Mouse (Mus musculus) left cerebral cortex, adult 9 months (tissue): ENCODE data around the gene Trak1.

Experiments
- DNase-seq, 2 experiments: peaks; one replicate each; pipeline ENCODE4 v3.0.0; 2022; ENCODE audit warnings: low spot score in 2 of 2

Trak1 gene

GRCm38 (mm10) chr9:121297171-121298064 lies at the start of gene Trak1:
Gene Trak1, plus strand, starts transcription at chr9:121297502.
- no peak for DNase-seq

- peak in 1 of 2 experiments; percentile 87 for DNase-seq
Measured at GRCm38 (mm10) chr9:121247956-121248775, 49.1 kb upstream of the Trak1 start.

- peak in 1 of 2 experiments; percentile 7 for DNase-seq
Measured at GRCm38 (mm10) chr9:121249805-121250204, 47.5 kb upstream of the Trak1 start.

GRCm38 (mm10) chr9:121250854-121251253 lies 46.4 kb upstream of the Trak1 start:
- no peak for DNase-seq

GRCm38 (mm10) chr9:121253983-121254382 lies 43.3 kb upstream of the Trak1 start:
- DNase-seq, result peak in 1 of 2 experiments; percentile 7

GRCm38 (mm10) chr9:121254761-121255160 lies 42.5 kb upstream of the Trak1 start:
- no peak for DNase-seq

GRCm38 (mm10) chr9:121257106-121257505 lies 40.2 kb upstream of the Trak1 start:
- DNase-seq, result peak in 1 of 2 experiments; percentile 0

GRCm38 (mm10) chr9:121265307-121265706 lies 32.0 kb upstream of the Trak1 start:
- DNase-seq, result no peak

- no peak for DNase-seq
Measured at GRCm38 (mm10) chr9:121271149-121271548, 26.2 kb upstream of the Trak1 start.

- no peak for DNase-seq
Measured at GRCm38 (mm10) chr9:121271561-121271960, 25.7 kb upstream of the Trak1 start.

GRCm38 (mm10) chr9:121276745-121277117 lies 20.6 kb upstream of the Trak1 start:
- no peak for DNase-seq

GRCm38 (mm10) chr9:121277118-121278060 lies 19.9 kb upstream of the Trak1 start, which contains the start of gene Ulk4:
Gene Ulk4, minus strand, starts transcription at chr9:121277197.
- peak; percentile 83 to 95 for DNase-seq

- no peak for DNase-seq
Measured at GRCm38 (mm10) chr9:121279216-121279615, 18.1 kb upstream of the Trak1 start.

- no peak for DNase-seq
Measured at GRCm38 (mm10) chr9:121281891-121282290, 15.4 kb upstream of the Trak1 start.

- no peak for DNase-seq
Measured at GRCm38 (mm10) chr9:121283620-121284185, 13.6 kb upstream of the Trak1 start.

- DNase-seq, result no peak
Measured at GRCm38 (mm10) chr9:121284422-121284821, 12.9 kb upstream of the Trak1 start.

- DNase-seq, result peak in 1 of 2 experiments; percentile 60
Measured at GRCm38 (mm10) chr9:121285341-121286324, 11.7 kb upstream of the Trak1 start.

- no peak for DNase-seq
Measured at GRCm38 (mm10) chr9:121286325-121286901, 10.9 kb upstream of the Trak1 start.

- no peak for DNase-seq
Measured at GRCm38 (mm10) chr9:121291275-121291674, 6.0 kb upstream of the Trak1 start.
